Mouse (Mus musculus) embryonic fibroblast, embryonic 13.5 days (primary cell): ENCODE measurements around the gene Cep112.

Source experiments
- CTCF ChIP-seq: IDR thresholded peaks from 2 replicates; pipeline ENCODE4 v1.5.1; 2011; ENCODE audit warnings: mild to moderate bottlenecking, control low read depth, low read length, moderate library complexity, borderline replicate concordance; ENCODE audit not compliant: insufficient read depth
- POLR2A ChIP-seq: IDR thresholded peaks from 2 replicates; pipeline ENCODE4 v1.6.1; 2011; ENCODE audit warnings: low read depth, mild to moderate bottlenecking, control low read depth, low read length, moderate library complexity

- TF ChIP-seq CTCF (no peak), POLR2A (no peak)
Observed at GRCm38 (mm10) chr11:108620628-108621433, 195.8 kb downstream of the Cep112 start.
